Mouse (Mus musculus) right cerebral cortex, postnatal 10 days (tissue): ENCODE results near the gene Ccdc84.
"Not testable (repeated sequence)": the region's sequence is repeated elsewhere in the genome, so short reads cannot be mapped to it uniquely, and the experiment has no call there.

Experiments
- DNase-seq, 2 experiments: peaks; one replicate each; pipeline ENCODE4 v3.0.0; 2021; ENCODE audit warnings: low spot score in 2 of 2

Gene Ccdc84

GRCm38 (mm10) chr9:44361931-44362330 lies 56.4 kb downstream of the Ccdc84 start:
- not testable (repeated sequence) for DNase-seq

GRCm38 (mm10) chr9:44361190-44361917 lies 57.0 kb downstream of the Ccdc84 start, which contains the start of gene Vps11:
Vps11 (minus strand) TSS chr9:44361670.
- peak; percentile 97 to 98 for DNase-seq
